Comparison of ENCODE assay signal across 12 mouse cellular contexts in the genomic region with DNA sequence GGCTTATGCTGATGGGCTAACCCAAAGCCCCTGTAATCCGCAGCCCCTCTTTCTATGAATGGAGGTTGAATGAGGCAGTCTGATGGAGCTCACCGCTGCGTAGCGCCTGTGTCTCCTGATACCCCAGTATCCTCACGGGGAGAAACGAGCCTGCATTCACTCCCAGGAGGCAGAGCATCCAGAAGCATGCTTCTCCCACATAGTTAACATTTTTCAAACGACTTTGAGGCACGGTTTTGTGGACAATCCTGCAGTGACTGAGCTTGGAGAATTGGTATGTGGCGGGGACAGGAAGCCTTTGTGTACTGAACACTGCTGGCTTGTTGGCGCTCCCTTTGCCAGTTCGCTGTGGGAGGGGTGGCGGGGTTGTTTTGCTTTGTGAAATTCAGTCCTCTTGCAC. TPM values are rescaled to one million over a fixed set of nuclear protein-coding genes. Genes with fewer than 3 reads are reported as not detected.
DNase-seq lines count a peak whose midpoint lies in the region; ATAC-seq and TF ChIP-seq lines count a peak whose summit lies in the region.
"Had no signal": no experiment of that assay in that cellular context is flagged by ENCODE, and none has a peak within 500 bp of the region (broad histone marks: within the 10 kb centered on the region; RNA-seq: fewer than 3 reads in every experiment).

No protein-coding gene starts in this region.

- peak; percentile 22 for DNase-seq in kidney, postnatal 10 days
- DNase-seq in kidney, postnatal 36 days = no peak
- DNase-seq in forebrain, embryonic 11.5 days (ENCODE audit: low spot score) = peak; percentile 57
- peak; percentile 35 to 48 for DNase-seq in layer of hippocampus, postnatal 36 days
- no peak for DNase-seq in urinary bladder, adult 2 months (ENCODE audit: low spot score)
- DNase-seq in kidney, adult 9 months = no peak
- no peak for DNase-seq in gastrocnemius, adult 2 months

- H3K36me3 ChIP-seq in forebrain, embryonic 11.5 days (ENCODE audit: control insufficient read depth, insufficient read depth, low read length) = no peaks in the 10 kb centered on the region
- no peaks in the 10 kb centered on the region for H3K36me3 ChIP-seq in neural tube, embryonic 12.5 days

- intact Hi-C loops in gastrocnemius, adult 2 months (cut with DNase I) = no loop called here

- 0 out of 2 replicates have a peak overlapping the region, but pooled peaks have one; percentile 1 for H3K27ac ChIP-seq in forebrain, embryonic 11.5 days (ENCODE audit: low read depth, low read length)
- no peak overlapping the region for H3K27ac ChIP-seq in neural tube, embryonic 12.5 days
- H3K27ac ChIP-seq in gastrocnemius, adult 2 months = no peak overlapping the region
- H3K27ac ChIP-seq: stomach, postnatal 0 days had no signal

- no peak for TF ChIP-seq CTCF in gastrocnemius, adult 2 months (IDR thresholded peaks at IDR 0.05)

- no peak overlapping the region for H3K4me3 ChIP-seq in forebrain, embryonic 11.5 days (ENCODE audit: low read depth, low read length)
- no peak overlapping the region for H3K4me3 ChIP-seq in neural tube, embryonic 12.5 days
- no peak overlapping the region for H3K4me3 ChIP-seq in gastrocnemius, adult 2 months

- no peaks in the 10 kb centered on the region for H3K9me3 ChIP-seq in forebrain, embryonic 11.5 days (ENCODE audit: control insufficient read depth, low read length)
- no peaks in the 10 kb centered on the region for H3K9me3 ChIP-seq in neural tube, embryonic 12.5 days

- 0 out of 2 replicates have a peak, but pooled peaks cover 2% of the 10 kb centered on the region for H3K4me1 ChIP-seq in forebrain, embryonic 11.5 days (replicated peaks; ENCODE audit: control insufficient read depth, insufficient read depth, low read length)
- 0 out of 2 replicates have a peak, but pooled peaks cover 4% of the 10 kb centered on the region for H3K4me1 ChIP-seq in neural tube, embryonic 12.5 days

- 7% methylated on average over 12 of the region's 12 CpGs for WGBS in forebrain, embryonic 11.5 days
- WGBS in neural tube, embryonic 12.5 days = 12% methylated on average over 12 of the region's 12 CpGs

- peak overlapping the region; percentile 43 for H3K4me2 ChIP-seq in forebrain, embryonic 11.5 days (ENCODE audit: low read depth, low read length, severe bottlenecking)
- H3K4me2 ChIP-seq in neural tube, embryonic 12.5 days (replicated peaks) = peak overlapping the region; percentile 51

- peak overlapping the region; percentile 47 for H3K9ac ChIP-seq in forebrain, embryonic 11.5 days (ENCODE audit: low read length)
- 0 out of 2 replicates have a peak overlapping the region, but pooled peaks have one; percentile 10 for H3K9ac ChIP-seq in neural tube, embryonic 12.5 days

- H3K27me3 ChIP-seq in forebrain, embryonic 11.5 days (ENCODE audit: control insufficient read depth, insufficient read depth, low read length) = peaks cover 2% of the 10 kb centered on the region; the same call in 1 of the 2 replicates
- no peaks in the 10 kb centered on the region for H3K27me3 ChIP-seq in neural tube, embryonic 12.5 days (replicated peaks)

- ATAC-seq in forebrain, embryonic 11.5 days (replicated peaks; ENCODE audit: low FRiP score) = peak; percentile 71
- peak; percentile 66 for ATAC-seq in neural tube, embryonic 12.5 days (ENCODE audit: low FRiP score, low read depth)

RNA-seq across cellular contexts. Expression of a gene that starts 55.2 kb away (rescaled TPM):
- polyA plus RNA-seq in forebrain, embryonic 11.5 days (2014; fragmentation: Nextera tagmentation; extraction: Ambion mirVana) = 0.91 and 1.1 TPM in 2 replicates
- total RNA-seq in layer of hippocampus, postnatal 36 days (2021) = not detected
- not detected in 2 replicates for polyA plus RNA-seq in neural tube, embryonic 12.5 days (2016; fragmentation: Nextera tagmentation; extraction: Ambion mirVana)
- polyA plus RNA-seq in urinary bladder, adult 2 months (2012; rRNA removed) = not detected in 2 replicates
- not detected for total RNA-seq in gastrocnemius, adult 2 months (2021)
- total RNA-seq: ES-E14; gastrocnemius, postnatal 10 days; left cerebral cortex, postnatal 10 days had no signal
- polyA plus RNA-seq: stomach, postnatal 0 days had no signal

Comparison
In these comparisons a context has a peak if more than half of its experiments do, and no peak if none do; other contexts are left out.
1. DNase-seq: peak in kidney, postnatal 10 days (single experiment), forebrain, embryonic 11.5 days (single experiment) and layer of hippocampus, postnatal 36 days (2 of 2); none in kidney, postnatal 36 days (0 of 2), urinary bladder, adult 2 months (single experiment), kidney, adult 9 months (single experiment) and gastrocnemius, adult 2 months (single experiment).